In the genomic region with DNA sequence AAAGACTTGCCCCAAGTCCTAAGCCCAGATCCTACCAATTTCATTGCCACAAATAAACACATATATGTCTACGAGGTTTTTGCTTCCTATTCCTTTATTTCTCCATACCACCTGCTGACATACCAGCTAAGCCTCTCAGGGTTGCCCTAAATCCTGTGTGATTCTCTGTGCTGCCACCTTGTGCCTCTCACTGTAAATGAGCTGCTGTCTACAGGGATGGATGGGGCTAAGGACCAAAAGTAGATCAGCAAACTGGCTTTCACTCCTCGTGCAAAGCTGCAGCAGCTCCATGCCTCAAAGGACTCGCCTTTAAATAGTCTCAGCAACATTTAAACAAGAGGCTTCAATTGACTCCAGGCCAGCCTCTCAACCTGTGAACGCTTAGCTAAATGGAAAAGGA, we compare ENCODE assay signal across 8 mouse cellular contexts. TPM values are rescaled to one million over a fixed set of nuclear protein-coding genes. Genes with fewer than 3 reads are reported as not detected.
DNase-seq lines count a peak whose midpoint lies in the region; ATAC-seq and TF ChIP-seq lines count a peak whose summit lies in the region.

No protein-coding gene starts in this region.

- WGBS in heart, adult 2 months: 28% methylated on average over 4 of the region's 4 CpGs

- no peak overlapping the region for H3K4me3 ChIP-seq in heart, adult 2 months

- no peaks in the 10 kb centered on the region for H3K27me3 ChIP-seq in heart, adult 2 months (ENCODE audit: control insufficient read depth, insufficient read depth, low read length)

- DNase-seq in heart, adult 2 months: no peak
- no peak for DNase-seq in heart, postnatal 14 days
- DNase-seq in 416B (ENCODE audit: low read depth): peak; percentile 46
- peak; percentile 37 to 52 for DNase-seq in layer of hippocampus, postnatal 10 days (ENCODE audit: low spot score in 2 of 2)
- DNase-seq in urinary bladder, postnatal 4 days (ENCODE audit: low spot score in 2 of 2): no peak
- no peak for DNase-seq in ovary, adult 18-20 months (ENCODE audit: low spot score)
- no peak for DNase-seq in spleen, postnatal 14 days (ENCODE audit: low spot score in 2 of 2)

- ATAC-seq in cerebellum, adult (ENCODE audit: insufficient number of reproducible peaks, low FRiP score, low TSS enrichment): peak; percentile 85

- no peaks in the 10 kb centered on the region for H3K36me3 ChIP-seq in heart, adult 2 months (ENCODE audit: control insufficient read depth, insufficient read depth, low read length)

- no peak overlapping the region for H3K9ac ChIP-seq in heart, adult 2 months (ENCODE audit: low read depth, low read length)

- peak; percentile 59 for TF ChIP-seq CTCF in heart, adult 2 months (IDR thresholded peaks at IDR 0.05)

- TF ChIP-seq EP300 in heart, adult 2 months (IDR thresholded peaks at IDR 0.05; ENCODE audit: insufficient read depth, low read depth, low read length): no peak

- no peak overlapping the region for H3K27ac ChIP-seq in heart, adult 2 months

- H3K4me1 ChIP-seq in heart, adult 2 months (ENCODE audit: control insufficient read depth, insufficient read depth, low read length): peaks cover 2% of the 10 kb centered on the region

- intact Hi-C loops in heart, adult 2 months (cut with DNase I): no loop called here
- intact Hi-C loops in heart, postnatal 14 days (cut with DNase I): no loop called here

- TF ChIP-seq POLR2A in heart, adult 2 months (IDR thresholded peaks at IDR 0.05; ENCODE audit: insufficient read depth, low read depth, low read length): no peak

- H3K79me2 ChIP-seq in heart, adult 2 months (replicated peaks; ENCODE audit: control insufficient read depth, insufficient read depth, low read length): no peaks in the 10 kb centered on the region

RNA-seq across cellular contexts. Expression of a gene that starts 7.9 kb away (rescaled TPM):
- total RNA-seq in heart, adult 2 months (2021): 10 to 100 TPM; 31.1 to 34.8 TPM
- polyA plus RNA-seq in heart, adult 2 months (2012; rRNA removed): 14.9 and 18.3 TPM in 2 replicates
- 10 to 100 TPM; 23.7 to 26.0 TPM for total RNA-seq in heart, postnatal 14 days (2021)
- 1 to 10 TPM; 1.3 to 1.7 TPM for total RNA-seq in layer of hippocampus, postnatal 10 days (2021)

Comparison
In these comparisons a context has a peak if more than half of its experiments do, and no peak if none do; other contexts are left out.
1. DNase-seq: peak in 416B (single experiment) and layer of hippocampus, postnatal 10 days (2 of 2); none in heart, adult 2 months (0 of 2), heart, postnatal 14 days (0 of 2), urinary bladder, postnatal 4 days (0 of 2), ovary, adult 18-20 months (single experiment) and spleen, postnatal 14 days (0 of 2).
2. RNA of a gene that starts 7.9 kb away (total RNA-seq): 31.1 to 34.8 TPM in heart, adult 2 months and 23.7 to 26.0 TPM in heart, postnatal 14 days; 1.3 to 1.7 TPM in layer of hippocampus, postnatal 10 days; every median in the first group is over 4 times any median in the second.